Mouse (Mus musculus) Patski (cell line): ENCODE measurements around the gene Casp9. TPM values are rescaled to one million over a fixed set of nuclear protein-coding genes. Genes with fewer than 3 reads are reported as not detected.
A peak's percentile ranks its signal among the peaks of the same experiment; 100 is the strongest.

Experiments used
- ATAC-seq: fragments of 100-300 bp; one replicate; pipeline ENCODE4 v1.8.0; 2021
- CTCF ChIA-PET: fragments of 350-600 bp; sonication (Branson Sonifier 250); formaldehyde crosslinking; loops from one replicate; lab custom pipeline; 2022; ENCODE audit warnings: inconsistent platforms; lab: Charles Lee
- POLR2A ChIA-PET: fragments of 350-600 bp; sonication (Branson Sonifier 250); formaldehyde crosslinking; loops from one replicate; lab custom pipeline; 2022; ENCODE audit warnings: antibody characterized with exemption, inconsistent platforms; lab: Charles Lee
- DNase-seq: peaks from one replicate; pipeline ENCODE4 v3.0.0-alpha.2; 2011; ENCODE audit warnings: low read depth, low spot score
- H3K27me3 ChIP-seq: fragments of 371-371 bp; one replicate; pipeline ENCODE4 v1.5.1; 2021
- CTCF ChIP-seq: fragments of 100-300 bp; IDR thresholded peaks from one replicate; pipeline ENCODE4 v1.5.1; 2021
- in situ Hi-C: fragments of 300-500 bp; cut with MboI; formaldehyde crosslinking; loops from 3 replicates; pipeline ENCODE4 v1.11.1; 2018; ENCODE audit warnings: low pct_unique_long_range_greater_than_20kb, mixed read lengths
- polyA plus RNA-seq: library from polyadenylated mRNA; unstranded; gene quantifications from one replicate; pipeline ENCODE4 v1.2.3, GENCODE M21; 2021

The Casp9 gene
- polyA plus RNA-seq, 1 experiment from 2014 or later = 6.9 TPM

DNA sequence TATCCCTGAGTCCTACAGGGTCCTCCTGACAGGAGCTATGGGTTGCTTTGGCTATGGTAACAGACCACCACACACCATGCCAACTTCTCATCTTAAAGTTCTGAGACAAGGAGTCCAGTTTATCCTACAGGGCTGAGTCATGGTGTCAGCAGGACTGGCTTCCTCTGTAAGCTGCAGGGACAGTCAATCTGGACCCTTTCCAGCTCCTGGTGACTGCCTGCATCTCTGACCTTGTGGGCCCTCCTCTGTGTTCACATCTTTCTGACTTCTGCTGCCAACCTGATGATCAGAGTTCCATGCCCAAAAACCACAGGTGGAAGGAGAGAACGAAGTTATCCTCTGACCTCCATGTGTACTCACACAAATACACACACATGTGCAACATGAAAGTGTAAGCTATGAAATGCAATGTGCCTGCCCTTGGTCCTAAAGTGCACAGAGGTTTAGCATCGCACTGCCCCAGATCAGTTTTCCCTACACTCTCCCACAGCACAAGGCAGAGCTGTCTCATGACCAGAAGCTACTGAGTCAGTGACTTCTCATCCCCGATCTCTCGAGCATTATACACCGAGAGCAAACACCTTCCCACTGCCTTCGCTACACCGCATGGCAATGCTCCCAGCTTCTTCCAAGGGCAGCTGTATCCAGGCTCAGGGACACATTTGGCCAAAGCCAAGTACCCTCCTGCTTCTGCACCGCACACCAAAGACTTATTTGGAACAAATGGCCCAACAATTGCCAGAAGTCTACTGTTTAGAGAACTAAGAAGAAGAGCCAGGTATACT lies 12.0 kb upstream of the Casp9 start:
- POLR2A ChIA-PET = interaction anchor here (0.9 kb wide), 1 partner anchor 15 kb away, joined by 5 read pairs; no protein-coding TSS in a partner anchor
- TF ChIP-seq CTCF = no peak
- CTCF ChIA-PET = interaction anchor here (0.9 kb wide), 1 partner anchor 20 kb away, joined by 3 read pairs; no protein-coding TSS in a partner anchor
- no peak for ATAC-seq
- no peak for DNase-seq
- H3K27me3 ChIP-seq = no peaks in the 10 kb centered on the region
- in situ Hi-C loops = loop anchor here (10.0 kb wide), 1 partner anchor 167 kb away; the partner anchor contains the start of gene Tmem82

DNA sequence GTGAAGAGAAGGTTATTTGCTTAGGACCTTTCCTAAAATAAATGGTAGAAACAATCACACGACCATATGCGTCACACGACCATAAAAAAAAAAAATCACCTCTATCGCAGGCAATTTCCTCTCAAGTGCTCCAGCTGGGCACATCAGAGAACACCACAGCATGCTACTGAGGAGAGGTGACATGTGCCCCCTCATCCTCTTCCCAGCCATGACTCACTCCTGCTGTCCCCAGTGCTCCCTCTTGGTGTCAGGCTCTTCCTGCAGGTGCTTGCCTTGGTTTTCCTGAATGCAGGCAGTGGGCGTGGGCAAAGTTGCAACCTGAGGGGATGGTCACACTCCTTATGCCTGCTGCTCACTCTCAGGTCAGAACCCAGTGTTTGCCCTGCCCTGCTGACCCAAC lies 8.6 kb upstream of the Casp9 start:
- no peaks in the 10 kb centered on the region for H3K27me3 ChIP-seq
- ChIA-PET CTCF (no interaction called here), POLR2A (no interaction called here)
- ATAC-seq = no peak
- TF ChIP-seq CTCF = no peak
- in situ Hi-C loops = loop anchor here (10.0 kb wide), 1 partner anchor 170 kb away; the partner anchor contains the start of gene Tmem82
- no peak for DNase-seq

- in situ Hi-C loops = loop anchor here (10.0 kb wide), 1 partner anchor 171 kb away; the partner anchor contains the start of gene Tmem82
- ATAC-seq (no peak), DNase-seq (no peak)
- TF ChIP-seq CTCF = no peak
- POLR2A ChIA-PET = no interaction called here
- no peaks in the 10 kb centered on the region for H3K27me3 ChIP-seq
- CTCF ChIA-PET = no interaction called here
These were observed 7.3 kb upstream of the Casp9 start for GRCm38 (mm10) chr4:141786141-141786540.

GRCm38 (mm10) chr4:141787046-141787445 lies 6.4 kb upstream of the Casp9 start:
- DNase-seq (no peak), ATAC-seq (no peak)
- H3K27me3 ChIP-seq = no peaks in the 10 kb centered on the region
- in situ Hi-C loops = loop anchor here (10.0 kb wide), 1 partner anchor 172 kb away; the partner anchor contains the start of gene Tmem82
- TF ChIP-seq CTCF = no peak
- ChIA-PET POLR2A (no interaction called here), CTCF (no interaction called here)

GRCm38 (mm10) chr4:141787462-141787861 lies 6.0 kb upstream of the Casp9 start:
- H3K27me3 ChIP-seq = no peaks in the 10 kb centered on the region
- no peak for ATAC-seq
- POLR2A ChIA-PET = no interaction called here
- DNase-seq = no peak
- CTCF ChIA-PET = no interaction called here
- no peak for TF ChIP-seq CTCF
- in situ Hi-C loops = loop anchor here (10.0 kb wide), 1 partner anchor 173 kb away; the partner anchor contains the start of gene Tmem82

GRCm38 (mm10) chr4:141789564-141790218 lies 3.7 kb upstream of the Casp9 start:
- no peaks in the 10 kb centered on the region for H3K27me3 ChIP-seq
- TF ChIP-seq CTCF = no peak
- DNase-seq (no peak), ATAC-seq (no peak)
- ChIA-PET POLR2A (interaction anchor here (1.0 kb wide), 1 partner anchor 9 kb away, joined by 4 read pairs; no protein-coding TSS in a partner anchor), CTCF (no interaction called here)
- in situ Hi-C loops = loop anchor here (10.0 kb wide), 1 partner anchor 175 kb away; the partner anchor contains the start of gene Tmem82

- ChIA-PET CTCF (no interaction called here), POLR2A (interaction anchor here (0.6 kb wide), 1 partner anchor 14 kb away, joined by 3 read pairs; no protein-coding TSS in a partner anchor)
- in situ Hi-C loops = no loop called here
- no peak for TF ChIP-seq CTCF
- peak; percentile 84 for ATAC-seq
- peak; percentile 96 for DNase-seq
- no peaks in the 10 kb centered on the region for H3K27me3 ChIP-seq
These were observed 2.9 kb upstream of the Casp9 start, which contains the start of gene Dnajc16 for GRCm38 (mm10) chr4:141790524-141790990. Dnajc16 (minus strand) TSS chr4:141790931.

DNA sequence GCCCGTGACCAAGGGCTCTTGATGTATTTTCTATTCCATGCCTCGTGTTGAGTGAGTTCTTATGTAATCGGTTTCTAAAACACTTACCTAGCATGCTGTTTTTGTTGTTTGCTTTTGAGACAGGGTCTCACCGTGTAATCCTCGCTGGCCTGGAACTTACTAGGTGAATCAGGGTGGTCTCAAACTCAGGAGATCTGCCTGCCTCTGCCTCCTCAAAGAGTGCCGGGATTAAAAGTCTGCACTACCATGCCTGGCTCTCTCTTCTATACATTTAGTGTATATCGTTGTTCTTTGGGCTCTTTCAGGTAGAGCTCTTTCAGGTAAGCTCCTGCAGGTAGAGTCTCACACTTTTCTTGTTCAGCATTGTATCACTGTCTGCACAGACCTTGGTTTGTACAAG lies 1.9 kb upstream of the Casp9 start:
- ChIA-PET CTCF (no interaction called here), POLR2A (interaction anchor here (0.5 to 0.6 kb wide), 2 partner anchors 35 to 407 kb away, joined by 3 read pairs; partner anchors contain the start of gene Cela2a)
- TF ChIP-seq CTCF = no peak
- DNase-seq = no peak
- in situ Hi-C loops = no loop called here
- no peaks in the 10 kb centered on the region for H3K27me3 ChIP-seq
- no peak for ATAC-seq

DNA sequence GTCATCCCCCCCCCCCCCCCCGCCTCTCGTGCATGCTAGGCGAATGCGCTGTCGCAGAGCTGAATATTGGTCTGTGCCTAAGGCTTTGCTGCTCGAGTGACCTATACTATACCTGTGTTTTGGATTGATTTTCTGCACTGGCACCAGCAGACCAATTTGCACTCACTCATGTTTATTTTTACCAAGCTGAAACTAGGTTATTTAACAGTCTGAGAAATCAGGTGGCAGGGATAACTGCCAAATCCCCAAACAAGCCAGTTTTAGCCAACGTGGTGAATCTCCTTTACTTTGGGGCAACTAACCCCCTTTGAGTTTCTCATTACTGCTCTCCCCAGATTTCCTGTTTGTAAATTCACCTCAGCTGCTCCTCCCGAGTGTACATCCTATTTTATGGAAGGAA lies 1.5 kb upstream of the Casp9 start:
- DNase-seq (no peak), ATAC-seq (no peak)
- ChIA-PET CTCF (no interaction called here), POLR2A (interaction anchor here (0.6 kb wide), 1 partner anchor 34 kb away, joined by 3 read pairs; the partner anchor contains the start of gene Cela2a)
- in situ Hi-C loops = no loop called here
- no peaks in the 10 kb centered on the region for H3K27me3 ChIP-seq
- no peak for TF ChIP-seq CTCF

- no peak for TF ChIP-seq CTCF
- ChIA-PET CTCF (interaction anchor here (1.1 kb wide), 1 partner anchor 17 kb away, joined by 5 read pairs; no protein-coding TSS in a partner anchor), POLR2A (no interaction called here)
- no peaks in the 10 kb centered on the region for H3K27me3 ChIP-seq
- in situ Hi-C loops = no loop called here
- ATAC-seq (no peak), DNase-seq (no peak)
These were observed 694 bp upstream of the Casp9 start for GRCm38 (mm10) chr4:141792554-141793281.
